Mouse (Mus musculus) neutrophil, adult 5-6 weeks (primary cell): ENCODE data around the gene Fam189b. TPM values are rescaled to one million over a fixed set of nuclear protein-coding genes. Genes with fewer than 3 reads are reported as not detected.
"Not testable (repeated sequence)": the region's sequence is repeated elsewhere in the genome, so short reads cannot be mapped to it uniquely, and the experiment has no call there.

Experiments used
- ATAC-seq: fragments of 151-379, 151-347 bp; 2 replicates; pipeline ENCODE4 v1.8.0; 2017; ENCODE audit warnings: mild to moderate bottlenecking, moderate TSS enrichment; ENCODE audit not compliant: insufficient number of reproducible peaks, poor library complexity, low FRiP score, severe bottlenecking; ENCODE audit errors: extremely low read depth
- total RNA-seq: library from RNA; stranded (forward); fragments of 200-1000 nt; gene quantifications from 2 replicates; pipeline ENCODE4 v1.2.3, GENCODE M21; 2017

Gene Fam189b
- total RNA-seq, 1 experiment from 2014 or later = 7.7 TPM

DNA sequence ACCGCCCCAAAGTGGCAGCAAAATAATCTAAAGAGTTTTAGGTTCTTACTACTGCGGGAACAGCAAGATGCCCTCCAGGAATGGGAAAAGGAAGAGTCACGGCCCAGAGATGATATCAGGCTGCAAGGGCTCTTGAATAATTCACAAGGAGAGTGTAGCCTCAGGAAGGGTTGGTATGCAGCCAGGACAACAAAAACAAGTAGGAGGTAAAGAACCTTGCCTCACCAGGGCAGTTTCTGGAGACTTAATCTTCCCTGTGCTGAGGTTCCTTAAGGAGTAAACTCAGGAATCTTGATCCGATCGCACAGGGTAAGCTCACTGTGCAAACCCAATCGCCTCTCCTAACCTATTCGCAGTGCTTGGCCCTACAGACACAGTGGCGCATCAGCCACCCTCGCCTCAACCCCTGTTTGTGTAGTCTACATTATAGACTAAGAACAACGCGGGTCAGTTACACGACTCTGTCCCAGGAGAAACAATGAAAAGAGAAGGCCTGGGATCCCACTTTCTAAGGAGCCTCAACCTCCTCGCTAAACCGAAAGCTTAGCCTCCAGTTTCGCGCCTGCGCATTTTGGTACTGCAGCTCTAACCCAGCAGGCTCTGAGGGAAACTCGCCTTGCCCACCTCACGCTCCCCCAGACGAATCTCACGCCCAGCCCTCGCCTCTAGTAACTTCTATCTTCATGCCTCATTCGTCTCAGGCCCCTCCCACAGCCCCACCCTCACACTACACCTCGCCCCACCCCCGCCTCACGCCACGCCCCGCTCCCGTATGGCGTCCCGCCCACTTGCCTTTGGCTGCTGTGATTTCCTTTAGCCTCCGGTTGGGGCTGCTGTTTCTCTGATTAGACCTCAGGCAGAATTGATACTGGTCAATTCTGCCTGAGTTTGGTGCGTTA is 13.3 kb downstream of the Fam189b start:
- peak; percentile 92 for ATAC-seq

DNA sequence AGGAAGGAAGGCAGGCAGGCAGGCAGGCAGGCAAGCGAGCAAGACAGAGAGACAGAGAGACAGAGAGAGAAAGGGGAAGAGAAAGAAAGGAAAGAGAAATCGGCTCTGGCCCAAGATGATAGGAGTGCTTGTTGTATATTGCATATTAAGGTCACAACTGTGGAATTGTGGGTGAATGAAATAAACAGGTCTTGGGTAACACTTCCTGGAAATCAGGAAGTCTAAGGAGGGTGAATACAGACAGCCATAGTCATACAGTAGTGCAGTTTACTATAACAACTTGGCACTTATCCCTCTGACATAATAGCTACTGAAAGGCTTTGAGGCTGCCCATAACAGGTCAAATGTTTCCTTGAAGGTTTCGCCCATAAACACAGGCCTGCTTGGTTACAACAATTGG is 16.9 kb downstream of the Fam189b start:
- ATAC-seq = no peak

DNA sequence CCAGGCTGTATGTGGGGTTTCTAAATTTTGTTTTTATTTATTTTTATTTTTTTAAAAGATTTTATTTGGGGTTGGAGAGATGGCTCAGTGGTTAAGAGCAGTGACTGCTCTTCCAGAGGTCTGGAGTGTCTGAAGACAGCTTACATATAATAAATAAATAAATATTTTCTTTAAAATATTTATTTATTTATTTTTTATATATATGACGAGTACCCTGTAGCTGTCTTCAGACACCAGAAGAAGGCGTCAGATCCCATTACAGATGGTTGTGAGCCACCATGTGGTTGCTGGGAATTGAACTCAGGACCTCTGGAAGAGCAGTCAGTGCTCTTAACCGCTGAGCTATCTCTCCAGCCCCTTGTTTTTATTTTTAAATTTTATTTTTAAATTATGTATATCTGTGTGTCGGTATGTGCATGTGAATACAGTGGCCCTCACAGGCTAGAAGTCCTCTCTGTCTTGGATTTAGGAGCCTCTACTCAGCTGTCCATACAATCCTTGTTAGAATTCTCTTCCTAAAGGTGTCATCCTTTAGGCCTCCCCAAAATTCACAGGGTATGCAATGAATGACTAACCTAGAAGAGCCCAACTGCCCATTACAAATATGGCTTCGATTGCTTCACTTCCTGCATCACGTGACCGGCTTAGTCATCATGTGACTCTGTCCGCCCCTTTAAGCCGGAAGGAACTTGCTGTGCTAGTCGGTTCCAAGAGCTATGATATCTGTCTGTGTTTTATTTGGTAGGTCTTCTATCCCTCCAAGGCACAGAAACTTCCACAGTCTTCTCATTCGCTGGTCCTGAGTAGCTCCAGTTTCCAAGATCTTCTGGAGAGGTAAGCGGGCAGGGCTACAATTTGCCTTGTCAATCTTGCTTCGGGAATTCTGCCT is 19.6 kb downstream of the Fam189b start, which contains the start of gene Gba:
Gba (plus strand) TSS at position 676 of the 889 bp plus-strand sequence.
- peak; percentile 93 for ATAC-seq

DNA sequence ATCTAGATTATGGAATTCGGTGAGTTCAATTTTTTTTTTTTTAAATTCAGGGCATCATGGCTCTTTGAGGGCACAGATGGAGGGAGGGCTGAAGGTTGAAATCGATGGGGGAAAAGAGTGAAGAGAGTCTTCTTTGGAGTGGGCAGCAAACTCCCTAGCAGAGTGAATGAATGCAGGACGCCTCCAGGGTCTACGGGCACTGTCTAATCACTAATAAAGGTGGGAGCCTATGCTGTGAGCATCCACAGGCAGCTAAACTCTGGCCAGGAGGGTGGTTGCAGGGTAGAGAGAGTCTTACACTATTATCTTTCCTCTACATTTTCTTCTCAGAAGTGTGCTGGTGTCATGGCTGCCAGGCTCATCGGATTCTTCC is 20.2 kb downstream of the Fam189b start:
- ATAC-seq = no peak

DNA sequence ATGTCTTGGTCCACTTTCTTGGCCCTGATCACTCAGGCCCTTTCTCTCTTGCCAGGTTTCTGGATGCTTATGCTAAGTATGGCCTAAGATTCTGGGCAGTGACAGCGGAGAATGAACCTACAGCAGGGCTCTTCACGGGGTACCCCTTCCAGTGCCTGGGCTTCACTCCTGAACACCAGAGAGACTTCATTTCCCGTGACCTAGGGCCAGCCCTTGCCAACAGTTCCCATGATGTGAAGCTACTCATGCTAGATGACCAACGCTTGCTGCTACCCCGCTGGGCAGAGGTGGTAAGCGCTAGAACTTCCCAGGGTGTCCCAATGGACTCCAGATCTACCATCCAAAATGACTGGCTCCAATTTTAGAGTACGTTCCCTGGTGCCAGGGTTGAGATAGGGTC is 23.1 kb downstream of the Fam189b start:
- ATAC-seq = no peak

DNA sequence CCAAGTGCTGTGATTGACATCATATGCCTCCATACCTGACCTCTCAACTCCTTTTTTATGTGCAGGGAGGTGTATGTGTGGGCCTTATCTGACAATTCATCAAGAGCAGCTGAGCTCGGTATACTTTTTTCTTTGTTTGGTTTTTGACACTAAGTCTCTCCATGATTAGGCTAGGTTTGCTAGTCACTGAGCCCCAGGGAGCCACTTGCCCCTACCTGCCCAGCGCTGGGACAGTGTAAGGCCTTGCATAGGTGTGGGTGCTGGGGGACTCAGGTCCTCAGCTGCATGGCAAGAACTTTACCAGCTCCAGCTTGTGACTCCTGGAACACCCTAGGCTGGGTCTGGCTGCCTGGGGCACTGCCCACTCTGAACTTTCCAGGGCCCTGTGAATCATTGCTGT is 23.8 kb downstream of the Fam189b start:
- ATAC-seq = no peak

DNA sequence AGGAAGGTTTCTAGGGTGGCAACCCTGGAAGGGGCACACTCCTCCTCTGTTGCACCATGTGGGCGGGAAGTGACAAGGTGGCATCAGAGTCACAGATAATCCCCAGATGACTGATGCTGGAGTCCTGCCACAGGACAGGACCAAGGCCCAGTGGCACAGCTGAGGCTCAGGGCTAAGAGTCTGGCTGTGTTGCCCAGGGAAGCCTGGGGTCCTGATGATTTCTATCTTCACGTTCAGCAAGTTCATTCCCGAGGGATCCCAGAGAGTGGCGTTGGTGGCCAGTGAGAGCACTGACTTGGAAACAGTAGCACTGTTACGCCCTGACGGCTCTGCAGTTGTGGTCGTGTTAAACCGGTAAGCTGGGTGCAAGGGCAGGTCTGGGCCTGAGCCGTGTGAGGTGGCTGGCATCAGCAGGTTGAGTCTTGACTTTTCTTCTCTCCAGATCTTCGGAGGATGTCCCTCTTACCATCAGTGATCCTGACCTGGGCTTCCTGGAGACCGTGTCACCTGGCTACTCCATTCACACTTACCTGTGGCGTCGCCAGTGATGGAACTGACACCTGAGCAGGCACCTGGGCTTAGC is 25.2 kb downstream of the Fam189b start:
- ATAC-seq = no peak

DNA sequence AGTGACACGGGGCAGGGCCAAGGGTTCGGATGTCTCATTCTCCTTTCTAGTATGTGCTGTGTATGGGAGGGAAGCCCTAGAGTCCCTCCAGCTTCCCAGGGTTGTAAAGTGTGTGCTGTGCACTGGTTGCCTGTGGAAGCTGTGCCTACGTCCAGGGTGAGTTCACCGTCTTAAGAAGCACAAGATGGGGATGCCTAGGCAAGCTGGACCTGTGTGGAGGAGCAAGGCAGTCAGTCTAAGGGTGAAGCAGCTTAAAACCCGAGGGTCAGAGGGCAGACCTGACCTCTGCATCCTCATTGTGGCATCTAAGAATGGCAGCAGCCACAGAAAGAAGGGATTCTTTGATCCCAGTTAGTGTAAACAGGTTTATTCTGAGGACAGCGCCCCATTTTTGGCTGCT is 25.8 kb downstream of the Fam189b start:
- no peak for ATAC-seq

DNA sequence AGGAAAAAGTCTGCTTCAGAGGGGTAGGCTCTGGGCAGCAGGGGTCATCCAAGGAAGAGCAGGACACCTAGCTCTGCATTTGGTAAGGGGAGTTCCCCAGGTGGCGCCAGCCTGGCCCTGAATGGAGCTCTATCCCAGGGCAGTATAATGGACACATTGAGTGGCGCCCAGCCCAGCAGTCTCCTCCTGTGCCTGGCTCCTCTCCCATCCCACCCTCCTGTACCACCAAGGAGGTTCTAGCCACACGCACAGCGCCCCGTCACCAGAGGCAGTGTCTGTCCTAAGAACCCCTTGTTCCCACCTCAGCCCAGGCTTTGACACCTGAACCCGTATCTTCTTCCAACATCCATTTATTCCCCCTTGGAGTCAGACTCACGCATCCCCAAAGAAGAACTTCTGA is 26.8 kb downstream of the Fam189b start:
- no peak for ATAC-seq

DNA sequence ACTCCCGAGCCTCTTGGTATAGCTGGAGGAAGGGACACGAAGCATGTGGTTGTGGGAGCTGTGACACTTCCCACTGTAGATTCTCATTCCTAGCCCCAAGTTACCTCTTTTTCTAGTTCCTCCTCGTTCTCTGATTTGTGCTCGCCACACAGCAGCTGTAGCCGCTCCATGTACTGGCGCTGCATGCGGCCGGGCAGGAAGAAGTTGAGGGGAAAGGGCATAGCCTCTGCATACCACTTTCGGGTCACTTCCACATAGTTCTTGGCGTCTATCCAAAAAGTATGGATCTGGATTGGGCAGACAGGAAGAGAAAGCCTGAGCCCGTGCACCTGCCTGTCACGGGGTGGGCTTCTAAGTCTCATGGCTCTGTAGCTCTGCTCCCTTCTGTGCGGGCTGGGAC is 27.2 kb downstream of the Fam189b start:
- ATAC-seq = no peak

DNA sequence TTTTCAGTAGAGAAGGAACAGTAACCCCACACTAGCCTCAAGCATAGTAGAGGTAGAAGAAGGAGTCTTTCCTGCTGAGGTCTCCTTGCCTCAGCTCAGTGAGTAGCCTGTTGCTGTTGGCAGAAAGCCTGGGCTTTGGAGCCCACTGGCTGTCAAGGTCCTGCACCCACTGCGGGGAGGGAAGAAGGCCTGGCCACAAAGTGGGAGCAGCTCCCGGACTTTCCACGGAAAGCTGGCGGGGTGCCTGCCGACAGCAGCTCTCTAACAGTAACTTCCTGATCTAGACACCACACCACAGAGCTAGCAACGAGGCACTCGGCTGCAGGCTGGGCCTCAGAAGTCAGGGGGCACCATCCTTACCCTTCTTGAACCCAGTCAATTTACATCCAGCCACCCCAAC is 27.8 kb downstream of the Fam189b start:
- ATAC-seq = no peak

DNA sequence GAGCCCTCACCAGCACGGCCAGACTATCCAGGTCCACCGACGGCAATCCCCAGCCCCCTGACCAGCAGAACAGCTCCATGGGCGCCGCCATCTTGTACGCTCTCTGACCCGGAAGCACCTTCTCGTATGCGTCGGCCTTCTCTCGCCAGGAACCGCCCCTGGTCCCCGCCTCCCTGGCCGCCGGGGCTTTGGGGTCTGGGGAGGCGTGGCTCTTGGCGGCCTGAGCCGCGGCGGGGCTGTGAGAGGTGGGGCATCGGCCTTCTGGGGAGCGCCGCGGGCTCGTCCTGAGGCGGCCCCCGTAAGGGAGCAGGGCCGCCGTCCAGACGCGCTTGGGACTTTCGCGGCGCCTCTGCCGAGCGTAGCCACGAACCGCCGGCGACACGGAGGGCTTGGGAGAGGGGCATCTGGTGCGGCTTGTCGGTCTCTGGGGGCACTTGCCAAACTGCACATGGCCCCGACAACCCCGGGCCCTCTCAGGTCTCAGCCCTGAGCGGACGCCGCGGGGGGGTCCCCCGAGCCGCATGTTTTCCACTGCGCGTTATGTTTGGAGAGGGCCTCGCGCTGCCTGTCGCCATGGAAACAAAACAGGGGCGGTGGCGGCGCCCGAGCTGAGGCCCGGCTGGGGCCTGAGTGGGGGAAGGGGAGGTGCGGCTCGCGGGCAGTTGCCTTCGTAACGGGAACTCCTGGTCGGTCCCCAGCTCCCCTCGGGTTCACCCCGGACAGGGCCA is 31.0 kb downstream of the Fam189b start:
- peak; percentile 72 for ATAC-seq

DNA sequence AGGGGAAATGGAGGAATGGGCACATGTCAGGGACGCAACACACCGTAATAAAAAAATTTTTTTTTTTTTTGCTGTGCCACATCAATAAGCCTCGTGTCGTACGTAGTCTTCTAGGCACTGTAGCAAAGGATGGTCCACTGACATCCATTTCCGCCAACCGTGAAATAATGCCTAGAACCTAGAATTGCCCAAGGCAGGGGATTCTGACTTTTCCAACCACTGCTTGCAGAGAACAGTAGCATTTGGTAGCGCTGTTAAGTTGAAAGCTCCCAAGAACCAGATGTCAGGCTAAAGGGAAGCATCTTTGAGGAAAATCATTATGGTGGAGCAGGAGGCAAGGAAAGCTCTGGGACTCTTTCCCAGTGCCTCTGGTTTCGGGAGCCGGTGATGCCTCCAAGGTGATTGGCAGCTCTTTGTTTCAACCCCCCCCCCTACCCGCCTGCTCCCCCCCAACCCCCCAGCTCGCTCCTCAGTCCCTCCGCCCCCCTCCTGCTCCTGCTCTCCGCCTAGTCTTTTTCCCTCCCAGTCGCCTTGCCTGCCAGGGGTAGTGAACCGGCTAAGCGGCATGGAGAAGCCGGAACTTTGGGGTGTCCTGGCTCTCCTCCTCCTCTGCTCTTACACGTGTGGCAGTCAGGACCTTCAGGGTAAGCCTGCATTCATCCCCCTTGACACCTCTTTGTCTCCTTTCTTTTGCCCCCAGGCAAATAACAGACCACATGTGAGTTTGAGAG is 31.9 kb downstream of the Fam189b start, which contains the start of gene Thbs3:
Thbs3 (plus strand) TSS at position 500 of the 731 bp plus-strand sequence.
- ATAC-seq = no peak

DNA sequence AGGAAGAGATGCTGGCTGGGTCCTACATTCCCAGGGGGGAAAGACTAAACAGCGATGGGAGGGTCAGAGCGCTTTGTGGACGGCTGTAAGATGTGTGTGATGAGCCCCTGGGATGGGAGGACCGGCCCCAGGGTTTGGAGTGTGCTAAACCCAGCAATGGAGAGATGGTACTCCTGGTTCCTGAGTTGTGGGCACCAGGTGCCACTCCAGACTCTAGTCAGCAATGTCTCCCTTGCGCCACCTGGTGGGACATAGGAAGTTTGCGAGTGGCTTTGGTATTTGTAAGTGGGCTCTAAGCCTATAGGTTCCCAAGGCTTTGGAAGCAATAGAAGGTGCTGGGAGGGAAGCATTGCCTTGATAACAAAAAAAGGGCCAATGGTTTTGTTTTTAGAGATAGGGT is 32.9 kb downstream of the Fam189b start:
- peak; percentile 69 for ATAC-seq

DNA sequence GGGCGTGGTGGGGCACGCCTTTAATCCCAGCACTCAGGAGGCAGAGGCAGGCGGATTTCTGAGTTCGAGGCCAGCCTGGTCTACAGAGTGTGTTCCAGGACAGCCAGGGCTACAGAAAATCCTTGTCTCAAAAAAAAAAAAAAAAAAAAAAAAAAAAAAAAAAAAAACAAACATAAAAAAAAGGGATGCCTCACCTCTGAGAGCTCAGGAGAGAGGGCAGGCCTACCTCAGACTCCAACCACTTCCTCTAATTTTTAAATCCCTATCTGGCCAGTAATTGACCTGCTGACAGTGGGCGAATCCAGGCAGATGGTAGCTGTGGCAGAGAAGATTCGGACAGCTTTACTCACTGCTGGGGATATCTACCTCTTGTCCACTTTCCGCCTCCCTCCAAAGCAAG is 33.5 kb downstream of the Fam189b start:
- ATAC-seq = not testable (repeated sequence)

DNA sequence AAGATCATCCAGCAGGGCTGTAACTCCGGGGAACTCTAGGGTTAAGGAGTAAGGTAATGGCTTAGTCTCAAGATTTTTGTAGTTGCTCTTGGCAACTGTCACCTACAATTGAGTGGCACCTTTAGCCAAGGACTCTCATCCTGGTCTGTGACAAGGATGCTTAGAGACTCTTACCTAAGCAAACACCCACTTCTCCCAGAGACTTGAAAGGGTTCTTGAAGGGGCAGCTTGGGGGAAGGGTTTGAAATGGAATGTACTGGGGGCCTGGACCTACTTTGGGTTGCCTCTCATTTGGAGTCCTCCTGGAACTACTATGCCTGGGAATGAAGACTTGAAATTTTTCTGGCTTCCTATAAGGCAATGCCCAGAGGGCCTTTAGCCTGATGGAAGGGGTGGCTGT is 35.3 kb downstream of the Fam189b start:
- no peak for ATAC-seq

DNA sequence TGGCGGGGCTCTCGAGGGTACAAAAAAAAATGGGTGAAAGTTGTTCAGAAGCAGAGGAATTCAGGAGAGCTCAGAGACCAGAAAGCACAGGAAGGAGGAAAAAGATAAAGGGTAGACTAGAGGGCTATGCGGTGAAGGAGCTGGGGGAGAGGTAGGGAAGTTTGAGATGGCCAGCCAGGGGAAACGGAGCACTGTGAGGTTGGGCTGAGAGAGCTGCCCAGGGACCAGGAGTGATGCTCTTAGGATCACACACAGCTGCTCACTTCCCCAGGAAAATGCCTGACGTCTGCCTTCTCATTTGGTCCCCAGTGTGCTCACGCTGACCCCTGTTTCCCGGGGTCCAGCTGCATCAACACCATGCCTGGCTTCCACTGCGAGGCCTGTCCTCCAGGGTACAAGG is 36.6 kb downstream of the Fam189b start:
- ATAC-seq = no peak

DNA sequence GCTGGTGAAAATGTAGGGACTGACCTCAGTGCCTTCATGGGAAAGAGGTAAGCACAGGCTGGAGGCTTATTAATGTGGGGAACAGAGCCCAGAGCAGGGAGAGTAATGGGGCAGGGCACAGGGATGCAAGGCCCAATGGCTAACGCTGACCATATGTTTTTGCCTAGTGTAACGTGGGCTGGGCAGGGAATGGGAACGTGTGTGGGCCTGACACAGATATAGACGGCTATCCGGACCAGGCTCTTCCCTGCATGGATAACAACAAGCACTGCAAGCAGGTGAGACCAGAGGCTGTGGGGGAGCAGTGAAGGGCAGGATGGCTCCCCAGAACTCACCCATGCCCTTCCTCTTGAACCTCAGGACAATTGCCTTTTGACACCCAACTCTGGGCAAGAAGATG is 38.2 kb downstream of the Fam189b start:
- no peak for ATAC-seq
